ENCODE assay signal across 13 mouse cellular contexts in the genomic region with DNA sequence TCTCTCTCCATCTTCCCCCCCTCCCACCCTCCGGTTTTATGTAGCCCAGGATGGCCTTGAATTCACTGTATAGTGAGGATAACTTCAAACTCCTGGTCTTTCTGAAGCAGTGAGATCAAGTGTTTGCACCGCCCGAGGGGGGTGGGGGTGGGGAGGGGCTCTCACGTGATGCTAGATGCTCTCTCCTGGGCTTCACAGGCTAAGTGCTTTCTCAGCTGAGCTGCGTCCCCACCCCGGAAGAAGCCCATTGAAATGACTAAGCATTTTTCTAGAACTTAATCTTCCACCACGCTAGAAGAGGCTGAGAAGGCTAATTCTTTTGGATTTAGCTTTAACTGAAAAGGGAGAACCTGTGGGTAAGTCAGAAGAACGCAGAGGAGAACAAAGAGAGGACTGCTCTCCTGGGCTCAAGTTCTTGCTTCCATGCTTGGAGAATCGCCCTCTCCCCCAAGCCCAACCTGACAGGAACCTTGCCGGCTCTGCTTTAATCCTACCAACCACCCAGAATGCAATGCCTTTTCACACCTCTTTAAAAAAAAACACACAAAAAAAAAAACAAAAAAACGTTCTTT.
DNase-seq lines count a peak whose midpoint lies in the region; ATAC-seq lines count a peak whose summit lies in the region.
"Had no signal": no experiment of that assay in that cellular context is flagged by ENCODE, and none has a peak within 500 bp of the region (broad histone marks: within the 10 kb centered on the region; RNA-seq: fewer than 3 reads in every experiment).

No protein-coding gene starts in this region.

- 41% methylated on average over 11 of the region's 11 CpGs for WGBS in forebrain, embryonic 11.5 days
- 40% methylated on average over 11 of the region's 11 CpGs for WGBS in forebrain, embryonic 16.5 days
- 46% methylated on average over 11 of the region's 11 CpGs for WGBS in kidney, embryonic 14.5 days

- ATAC-seq in forebrain, embryonic 11.5 days (replicated peaks; ENCODE audit: low FRiP score) = 0 out of 2 replicates have a peak, but pooled peaks have one; percentile 40
- no peak for ATAC-seq in forebrain, embryonic 16.5 days
- ATAC-seq in kidney, embryonic 14.5 days (ENCODE audit: low FRiP score, low TSS enrichment) = peak; percentile 70
- ATAC-seq: hindbrain, embryonic 16.5 days; midbrain, embryonic 15.5 days had no signal

- no peak overlapping the region for H3K9ac ChIP-seq in forebrain, embryonic 11.5 days (ENCODE audit: low read length)
- H3K9ac ChIP-seq in forebrain, embryonic 16.5 days (replicated peaks; ENCODE audit: low read depth, low read length) = no peak overlapping the region
- no peak overlapping the region for H3K9ac ChIP-seq in kidney, embryonic 14.5 days (ENCODE audit: low read depth, low read length)
- H3K9ac ChIP-seq: limb, embryonic 12.5 days; midbrain, embryonic 15.5 days had no signal

- no peak for DNase-seq in forebrain, embryonic 11.5 days (ENCODE audit: low spot score)
- DNase-seq in MEL-GATA-1-ER (ENCODE audit: extremely low read depth, low read depth) (peak; percentile 76), adipocyte (ENCODE audit: low spot score) (no peak)
- DNase-seq in lung, postnatal 25 days (ENCODE audit: low spot score) = peak; percentile 23
- DNase-seq in cerebellum, postnatal 14 days = no peak
- no peak for DNase-seq in left cerebral cortex, adult 8-10 months (ENCODE audit: low spot score in 2 of 2)
- DNase-seq: cerebellum, adult 18-20 months; gastrocnemius, postnatal 14 days had no signal

- H3K4me2 ChIP-seq in forebrain, embryonic 11.5 days (ENCODE audit: low read depth, low read length, severe bottlenecking) = no peak overlapping the region
- no peak overlapping the region for H3K4me2 ChIP-seq in forebrain, embryonic 16.5 days (ENCODE audit: low read length)
- H3K4me2 ChIP-seq in kidney, embryonic 14.5 days (replicated peaks; ENCODE audit: low read depth, low read length) = no peak overlapping the region
- H3K4me2 ChIP-seq: limb, embryonic 12.5 days; midbrain, embryonic 15.5 days had no signal

- no peaks in the 10 kb centered on the region for H3K9me3 ChIP-seq in forebrain, embryonic 11.5 days (ENCODE audit: control insufficient read depth, low read length)
- no peaks in the 10 kb centered on the region for H3K9me3 ChIP-seq in forebrain, embryonic 16.5 days (ENCODE audit: control insufficient read depth, low read length)
- no peaks in the 10 kb centered on the region for H3K9me3 ChIP-seq in kidney, embryonic 14.5 days (ENCODE audit: control insufficient read depth, low read length)
- H3K9me3 ChIP-seq: limb, embryonic 12.5 days; midbrain, embryonic 15.5 days had no signal

- H3K36me3 ChIP-seq in forebrain, embryonic 11.5 days (ENCODE audit: control insufficient read depth, insufficient read depth, low read length) = no peaks in the 10 kb centered on the region
- H3K36me3 ChIP-seq in forebrain, embryonic 16.5 days (ENCODE audit: control insufficient read depth, insufficient read depth) = no peaks in the 10 kb centered on the region
- H3K36me3 ChIP-seq in kidney, embryonic 14.5 days (ENCODE audit: control insufficient read depth, insufficient read depth, low read length) = no peaks in the 10 kb centered on the region
- H3K36me3 ChIP-seq: limb, embryonic 12.5 days; midbrain, embryonic 15.5 days had no signal

- H3K27ac ChIP-seq in forebrain, embryonic 11.5 days (ENCODE audit: low read depth, low read length) = no peak overlapping the region
- no peak overlapping the region for H3K27ac ChIP-seq in forebrain, embryonic 16.5 days (ENCODE audit: low read length)
- H3K27ac ChIP-seq in kidney, embryonic 14.5 days (ENCODE audit: low read depth, low read length) = no peak overlapping the region
- H3K27ac ChIP-seq: limb, embryonic 12.5 days; midbrain, embryonic 15.5 days had no signal

- H3K27me3 ChIP-seq in forebrain, embryonic 11.5 days (ENCODE audit: control insufficient read depth, insufficient read depth, low read length) = no peaks in the 10 kb centered on the region
- H3K27me3 ChIP-seq in forebrain, embryonic 16.5 days (replicated peaks; ENCODE audit: control insufficient read depth, insufficient read depth, low read length) = no peaks in the 10 kb centered on the region
- H3K27me3 ChIP-seq in kidney, embryonic 14.5 days (ENCODE audit: control insufficient read depth, insufficient read depth, low read length) = no peaks in the 10 kb centered on the region
- H3K27me3 ChIP-seq: limb, embryonic 12.5 days; midbrain, embryonic 15.5 days had no signal

- no peak overlapping the region for H3K4me3 ChIP-seq in forebrain, embryonic 11.5 days (ENCODE audit: low read depth, low read length)
- H3K4me3 ChIP-seq in forebrain, embryonic 16.5 days (replicated peaks; ENCODE audit: low read length) = no peak overlapping the region
- no peak overlapping the region for H3K4me3 ChIP-seq in kidney, embryonic 14.5 days (ENCODE audit: low read length)
- H3K4me3 ChIP-seq: limb, embryonic 12.5 days; midbrain, embryonic 15.5 days had no signal

- H3K4me1 ChIP-seq in forebrain, embryonic 11.5 days (replicated peaks; ENCODE audit: control insufficient read depth, insufficient read depth, low read length) = no peaks in the 10 kb centered on the region
- H3K4me1 ChIP-seq in forebrain, embryonic 16.5 days (replicated peaks; ENCODE audit: control insufficient read depth, insufficient read depth, low read length) = peaks cover 8% of the 10 kb centered on the region; the same call in 1 of the 2 replicates
- H3K4me1 ChIP-seq in kidney, embryonic 14.5 days (ENCODE audit: control insufficient read depth, insufficient read depth, low read length) = no peaks in the 10 kb centered on the region

Comparison
In these comparisons a context has a peak if more than half of its experiments do, and no peak if none do; other contexts are left out.
1. DNase-seq: peak in MEL-GATA-1-ER (single experiment) and lung, postnatal 25 days (single experiment); none in forebrain, embryonic 11.5 days (single experiment), adipocyte (single experiment), cerebellum, postnatal 14 days (0 of 2) and left cerebral cortex, adult 8-10 months (0 of 2).